Mouse (Mus musculus): ENCODE data around the gene Igf2bp1. TPM values are rescaled to one million over a fixed set of nuclear protein-coding genes. Genes with fewer than 3 reads are reported as not detected.

The Igf2bp1 gene
- 3.4 and 10.4 TPM in 2 replicates for total RNA-seq (2014; rRNA removed; ENCODE audit: low replicate concordance)
- polyA plus RNA-seq (2015; fragmentation: Nextera tagmentation; extraction: Ambion mirVana), result 4.5 and 5.6 TPM in 2 replicates

GRCm38 (mm10) chr11:96005403-96006271, at the start of gene Igf2bp1:
Igf2bp1 (minus strand) TSS chr11:96005940.
- WGBS, result 1% methylated on average over 67 of the region's 74 CpGs
- no peak for DNase-seq (ENCODE audit: low spot score)

GRCm38 (mm10) chr11:96050854-96051253, 45.1 kb upstream of the Igf2bp1 start:
- 94% methylated on average over 3 of the region's 3 CpGs for WGBS
- H3K36me3 ChIP-seq (replicated peaks; ENCODE audit: control insufficient read depth, insufficient read depth, low read length), result peaks cover 91% of the 10 kb centered on the region
- H3K9me3 ChIP-seq (replicated peaks; ENCODE audit: control insufficient read depth, low read length), result no peaks in the 10 kb centered on the region
- H3K27ac ChIP-seq (ENCODE audit: low read depth), result no peak overlapping the region
- ATAC-seq (ENCODE audit: insufficient read depth, low read depth) (no peak), DNase-seq (ENCODE audit: low spot score) (no peak)
- no peak overlapping the region for H3K9ac ChIP-seq (replicated peaks; ENCODE audit: low read depth, low read length)
- no peak overlapping the region for H3K4me2 ChIP-seq (ENCODE audit: low read depth, low read length)
- no peaks in the 10 kb centered on the region for H3K27me3 ChIP-seq (ENCODE audit: control insufficient read depth, insufficient read depth, low read length)
- TF ChIP-seq CTCF (IDR thresholded peaks at IDR 0.05; ENCODE audit: low read depth) (no peak), EP300 (IDR thresholded peaks at IDR 0.05; ENCODE audit: low read depth) (no peak)
- no peak overlapping the region for H3K4me3 ChIP-seq (ENCODE audit: low read depth, low read length)
- H3K4me1 ChIP-seq (ENCODE audit: control insufficient read depth, insufficient read depth), result no peaks in the 10 kb centered on the region

More at GRCm38 (mm10) chr11:96005403-96006271, at the start of gene Igf2bp1:
- H3K9me3 ChIP-seq (replicated peaks; ENCODE audit: control insufficient read depth, low read length), result no peaks in the 10 kb centered on the region
- peak within 1 kb of the TSS; percentile 78 for H3K27ac ChIP-seq (ENCODE audit: low read depth)
- no peaks in the 10 kb centered on the region for H3K36me3 ChIP-seq (replicated peaks; ENCODE audit: control insufficient read depth, insufficient read depth, low read length)
- peak within 1 kb of the TSS; percentile 78 for H3K4me3 ChIP-seq (ENCODE audit: low read depth, low read length)
- peak; percentile 45 for ATAC-seq (ENCODE audit: insufficient read depth, low read depth)
- TF ChIP-seq CTCF (IDR thresholded peaks at IDR 0.05; ENCODE audit: low read depth), result no peak
- no peak for TF ChIP-seq EP300 (IDR thresholded peaks at IDR 0.05; ENCODE audit: low read depth)
- H3K27me3 ChIP-seq (ENCODE audit: control insufficient read depth, insufficient read depth, low read length), result peaks cover 32% of the 10 kb centered on the region
- H3K4me2 ChIP-seq (ENCODE audit: low read depth, low read length), result peak within 1 kb of the TSS; percentile 94
- H3K4me1 ChIP-seq (ENCODE audit: control insufficient read depth, insufficient read depth), result peaks cover 24% of the 10 kb centered on the region
- peak within 1 kb of the TSS; percentile 67 for H3K9ac ChIP-seq (replicated peaks; ENCODE audit: low read depth, low read length)

- DNase-seq (ENCODE audit: low spot score) (no peak), ATAC-seq (ENCODE audit: insufficient read depth, low read depth) (no peak)
- no peak overlapping the region for H3K4me2 ChIP-seq (ENCODE audit: low read depth, low read length)
- no peak overlapping the region for H3K4me3 ChIP-seq (ENCODE audit: low read depth, low read length)
- H3K9me3 ChIP-seq (replicated peaks; ENCODE audit: control insufficient read depth, low read length), result no peaks in the 10 kb centered on the region
- no peak overlapping the region for H3K27ac ChIP-seq (ENCODE audit: low read depth)
- peaks cover 82% of the 10 kb centered on the region for H3K36me3 ChIP-seq (replicated peaks; ENCODE audit: control insufficient read depth, insufficient read depth, low read length)
- TF ChIP-seq CTCF (IDR thresholded peaks at IDR 0.05; ENCODE audit: low read depth) (no peak), EP300 (IDR thresholded peaks at IDR 0.05; ENCODE audit: low read depth) (no peak)
- H3K9ac ChIP-seq (replicated peaks; ENCODE audit: low read depth, low read length), result no peak overlapping the region
- WGBS, result 86% methylated on average over 4 of the region's 4 CpGs
- no peaks in the 10 kb centered on the region for H3K27me3 ChIP-seq (ENCODE audit: control insufficient read depth, insufficient read depth, low read length)
- H3K4me1 ChIP-seq (ENCODE audit: control insufficient read depth, insufficient read depth), result no peaks in the 10 kb centered on the region
Observed at GRCm38 (mm10) chr11:96049939-96050338, 44.2 kb upstream of the Igf2bp1 start.

- no peak overlapping the region for H3K27ac ChIP-seq (ENCODE audit: low read depth)
- ATAC-seq (ENCODE audit: insufficient read depth, low read depth) (no peak), DNase-seq (ENCODE audit: low spot score) (no peak)
- 68% methylated on average over 4 of the region's 4 CpGs for WGBS
- no peaks in the 10 kb centered on the region for H3K27me3 ChIP-seq (ENCODE audit: control insufficient read depth, insufficient read depth, low read length)
- no peak overlapping the region for H3K9ac ChIP-seq (replicated peaks; ENCODE audit: low read depth, low read length)
- no peak overlapping the region for H3K4me3 ChIP-seq (ENCODE audit: low read depth, low read length)
- H3K36me3 ChIP-seq (replicated peaks; ENCODE audit: control insufficient read depth, insufficient read depth, low read length), result peaks cover 75% of the 10 kb centered on the region
- no peak overlapping the region for H3K4me2 ChIP-seq (ENCODE audit: low read depth, low read length)
- no peaks in the 10 kb centered on the region for H3K4me1 ChIP-seq (ENCODE audit: control insufficient read depth, insufficient read depth)
- H3K9me3 ChIP-seq (replicated peaks; ENCODE audit: control insufficient read depth, low read length), result no peaks in the 10 kb centered on the region
- TF ChIP-seq EP300 (IDR thresholded peaks at IDR 0.05; ENCODE audit: low read depth) (no peak), CTCF (IDR thresholded peaks at IDR 0.05; ENCODE audit: low read depth) (no peak)
Observed at GRCm38 (mm10) chr11:96047469-96048373, 42.0 kb upstream of the Igf2bp1 start.

- no peak for DNase-seq (ENCODE audit: low spot score)
- no peak for TF ChIP-seq CTCF (IDR thresholded peaks at IDR 0.05; ENCODE audit: low read depth)
- no peak for TF ChIP-seq EP300 (IDR thresholded peaks at IDR 0.05; ENCODE audit: low read depth)
- Histone ChIP-seq H3K36me3 (replicated peaks; ENCODE audit: control insufficient read depth, insufficient read depth, low read length) (peaks cover 68% of the 10 kb centered on the region), H3K4me1 (ENCODE audit: control insufficient read depth, insufficient read depth) (no peaks in the 10 kb centered on the region), H3K4me3 (ENCODE audit: low read depth, low read length) (no peak overlapping the region), H3K27ac (ENCODE audit: low read depth) (no peak overlapping the region), H3K4me2 (ENCODE audit: low read depth, low read length) (no peak overlapping the region), H3K9ac (replicated peaks; ENCODE audit: low read depth, low read length) (no peak overlapping the region), H3K27me3 (ENCODE audit: control insufficient read depth, insufficient read depth, low read length) (no peaks in the 10 kb centered on the region), H3K9me3 (replicated peaks; ENCODE audit: control insufficient read depth, low read length) (no peaks in the 10 kb centered on the region)
- WGBS, result 70% methylated on average over 2 of the region's 2 CpGs
- no peak for ATAC-seq (ENCODE audit: insufficient read depth, low read depth)
Observed at GRCm38 (mm10) chr11:96046793-96047192, 41.1 kb upstream of the Igf2bp1 start.

Measured in heart, postnatal 0 days (tissue).